Mouse (Mus musculus) ES-Bruce4 (cell line): ENCODE data around the gene Gsta2. TPM values are rescaled to one million over a fixed set of nuclear protein-coding genes. Genes with fewer than 3 reads are reported as not detected.

Source experiments
- H3K27ac ChIP-seq: 2 replicates; pipeline ENCODE4 v1.5.1; 2012; ENCODE audit warnings: low read length, inconsistent platforms; ENCODE audit not compliant: insufficient read depth
- H3K27me3 ChIP-seq: 2 replicates; pipeline ENCODE4 v1.6.1; 2012; ENCODE audit warnings: mild to moderate bottlenecking, low read length, inconsistent platforms; ENCODE audit not compliant: control insufficient read depth, poor library complexity, insufficient read depth, severe bottlenecking
- H3K36me3 ChIP-seq: 2 replicates; pipeline ENCODE4 v1.6.1; 2012; ENCODE audit warnings: inconsistent platforms, mild to moderate bottlenecking, low read length, moderate library complexity; ENCODE audit not compliant: control insufficient read depth, poor library complexity, insufficient read depth, severe bottlenecking
- H3K4me1 ChIP-seq: one replicate; pipeline ENCODE4 v1.8.1; 2011; ENCODE audit warnings: low read length; ENCODE audit not compliant: control insufficient read depth, insufficient read depth
- H3K4me3 ChIP-seq: 2 replicates; pipeline ENCODE4 v1.5.1; 2011; ENCODE audit warnings: low read depth, mild to moderate bottlenecking, low read length
- H3K9ac ChIP-seq: 2 replicates; pipeline ENCODE4 v1.6.1; 2012; ENCODE audit warnings: low read depth, mild to moderate bottlenecking, inconsistent platforms; ENCODE audit not compliant: poor library complexity, severe bottlenecking
- H3K9me3 ChIP-seq: replicated peaks from 2 replicates; pipeline ENCODE4 v1.6.1; 2012; ENCODE audit warnings: mild to moderate bottlenecking, low read length, inconsistent platforms; ENCODE audit not compliant: control insufficient read depth, poor library complexity, insufficient read depth, severe bottlenecking
- CTCF ChIP-seq: IDR thresholded peaks from one replicate; pipeline ENCODE4 v1.8.1; 2011; ENCODE audit warnings: low read depth, low read length
- EP300 ChIP-seq: IDR thresholded peaks from 2 replicates; pipeline ENCODE4 v1.6.1; 2011; ENCODE audit warnings: low read depth, low read length; ENCODE audit not compliant: insufficient read depth
- POLR2A ChIP-seq: IDR thresholded peaks from one replicate; pipeline ENCODE4 v1.8.1; 2011; ENCODE audit warnings: low read length; ENCODE audit not compliant: insufficient read depth
- polyA plus RNA-seq: library from polyadenylated mRNA; stranded (reverse); fragments of >200 nt; gene quantifications from 2 replicates; pipeline ENCODE4 v1.2.4, GENCODE M21; 2011; ENCODE audit warnings: low read depth; ENCODE audit not compliant: missing spikeins, insufficient read depth, insufficient read length

Gsta2 gene
- polyA plus RNA-seq, 1 experiment: not detected

- H3K36me3 ChIP-seq: 0 out of 2 replicates have a peak, but pooled peaks cover 4% of the 10 kb centered on the region
- no peaks in the 10 kb centered on the region for H3K9me3 ChIP-seq
- peak overlapping the region; percentile 96 for H3K27ac ChIP-seq
- H3K4me3 ChIP-seq: peak overlapping the region; percentile 80
- peaks cover 5% of the 10 kb centered on the region for H3K4me1 ChIP-seq
- H3K9ac ChIP-seq: peak overlapping the region; percentile 82
- H3K27me3 ChIP-seq: no peaks in the 10 kb centered on the region
- TF ChIP-seq POLR2A (no peak), CTCF (no peak), EP300 (no peak)
Observed at GRCm38 (mm10) chr9:78377546-78377945, 22.0 kb upstream of the Gsta2 start.

GRCm38 (mm10) chr9:78375486-78375885 lies 19.9 kb upstream of the Gsta2 start:
- peak overlapping the region; percentile 98 for H3K27ac ChIP-seq
- 0 out of 2 replicates have a peak, but pooled peaks cover 4% of the 10 kb centered on the region for H3K36me3 ChIP-seq
- H3K9me3 ChIP-seq: no peaks in the 10 kb centered on the region
- peaks cover 7% of the 10 kb centered on the region for H3K4me1 ChIP-seq
- no peak overlapping the region for H3K4me3 ChIP-seq
- no peak for TF ChIP-seq POLR2A
- no peak for TF ChIP-seq CTCF
- peak; percentile 46 for TF ChIP-seq EP300
- no peaks in the 10 kb centered on the region for H3K27me3 ChIP-seq
- H3K9ac ChIP-seq: no peak overlapping the region; the same call in 1 of the 2 replicates

GRCm38 (mm10) chr9:78374885-78375389 lies 19.3 kb upstream of the Gsta2 start:
- Histone ChIP-seq H3K9ac (peak overlapping the region; percentile 71; the same call in 1 of the 2 replicates), H3K9me3 (no peaks in the 10 kb centered on the region), H3K4me3 (no peak overlapping the region), H3K36me3 (0 out of 2 replicates have a peak, but pooled peaks cover 4% of the 10 kb centered on the region), H3K4me1 (peaks cover 9% of the 10 kb centered on the region), H3K27ac (peak overlapping the region; percentile 98), H3K27me3 (no peaks in the 10 kb centered on the region)
- peak; percentile 94 for TF ChIP-seq EP300
- no peak for TF ChIP-seq POLR2A

GRCm38 (mm10) chr9:78374397-78374796 lies 18.8 kb upstream of the Gsta2 start:
- Histone ChIP-seq H3K9me3 (no peaks in the 10 kb centered on the region), H3K4me1 (peaks cover 9% of the 10 kb centered on the region), H3K36me3 (0 out of 2 replicates have a peak, but pooled peaks cover 4% of the 10 kb centered on the region), H3K27me3 (no peaks in the 10 kb centered on the region), H3K9ac (peak overlapping the region; percentile 71), H3K27ac (peak overlapping the region; percentile 98), H3K4me3 (peak overlapping the region; percentile 1; the same call in 1 of the 2 replicates)
- TF ChIP-seq EP300 (peak; percentile 88), POLR2A (no peak)

GRCm38 (mm10) chr9:78372827-78373504 lies 17.4 kb upstream of the Gsta2 start:
- Histone ChIP-seq H3K4me1 (peaks cover 8% of the 10 kb centered on the region), H3K9me3 (no peaks in the 10 kb centered on the region), H3K36me3 (0 out of 2 replicates have a peak, but pooled peaks cover 4% of the 10 kb centered on the region), H3K9ac (peak overlapping the region; percentile 72), H3K27me3 (no peaks in the 10 kb centered on the region), H3K27ac (peak overlapping the region; percentile 98), H3K4me3 (no peak overlapping the region)
- no peak for TF ChIP-seq POLR2A
- no peak for TF ChIP-seq CTCF
- no peak for TF ChIP-seq EP300

GRCm38 (mm10) chr9:78371441-78371840 lies 15.9 kb upstream of the Gsta2 start:
- Histone ChIP-seq H3K27ac (peak overlapping the region; percentile 100), H3K4me1 (peaks cover 8% of the 10 kb centered on the region)
- TF ChIP-seq POLR2A (no peak), EP300 (peak; percentile 100), CTCF (no peak)

More at GRCm38 (mm10) chr9:78371441-78371840, 15.9 kb upstream of the Gsta2 start:
- Histone ChIP-seq H3K4me3 (no peak overlapping the region), H3K9ac (no peak overlapping the region), H3K9me3 (no peaks in the 10 kb centered on the region), H3K36me3 (0 out of 2 replicates have a peak, but pooled peaks cover 3% of the 10 kb centered on the region), H3K27me3 (no peaks in the 10 kb centered on the region)
